Mouse (Mus musculus) thymus, adult 18-20 months (tissue): ENCODE data around the gene Rnf144a.

Source experiments
- DNase-seq, 2 experiments: peaks; one replicate each; pipeline ENCODE4 v3.0.0; 2022; ENCODE audit warnings: mixed read lengths in 2 of 2

Rnf144a gene

GRCm38 (mm10) chr12:26408707-26409106, 6.3 kb downstream of the Rnf144a start:
- DNase-seq: no peak

GRCm38 (mm10) chr12:26404781-26405702, 10.0 kb downstream of the Rnf144a start:
- no peak for DNase-seq

- no peak for DNase-seq
Observed at GRCm38 (mm10) chr12:26403372-26404125, 11.5 kb downstream of the Rnf144a start.

GRCm38 (mm10) chr12:26401696-26402470, 13.2 kb downstream of the Rnf144a start:
- no peak for DNase-seq

GRCm38 (mm10) chr12:26401254-26401653, 13.8 kb downstream of the Rnf144a start:
- DNase-seq: no peak

GRCm38 (mm10) chr12:26400762-26401161, 14.3 kb downstream of the Rnf144a start:
- no peak for DNase-seq

GRCm38 (mm10) chr12:26399391-26399790, 15.7 kb downstream of the Rnf144a start:
- no peak for DNase-seq

- no peak for DNase-seq
Observed at GRCm38 (mm10) chr12:26398597-26398996, 16.5 kb downstream of the Rnf144a start.

GRCm38 (mm10) chr12:26394485-26395470, 20.3 kb downstream of the Rnf144a start:
- no peak for DNase-seq

- no peak for DNase-seq
Observed at GRCm38 (mm10) chr12:26393291-26393690, 21.8 kb downstream of the Rnf144a start.

- DNase-seq: no peak
Observed at GRCm38 (mm10) chr12:26391162-26391561, 23.9 kb downstream of the Rnf144a start.

- DNase-seq: no peak
Observed at GRCm38 (mm10) chr12:26387523-26387922, 27.5 kb downstream of the Rnf144a start.

- no peak for DNase-seq
Observed at GRCm38 (mm10) chr12:26386947-26387346, 28.1 kb downstream of the Rnf144a start.

GRCm38 (mm10) chr12:26386189-26386588, 28.9 kb downstream of the Rnf144a start:
- DNase-seq: no peak

GRCm38 (mm10) chr12:26385735-26386134, 29.3 kb downstream of the Rnf144a start:
- DNase-seq: no peak

- no peak for DNase-seq
Observed at GRCm38 (mm10) chr12:26381730-26382129, 33.3 kb downstream of the Rnf144a start.

GRCm38 (mm10) chr12:26379797-26380196, 35.3 kb downstream of the Rnf144a start:
- no peak for DNase-seq

GRCm38 (mm10) chr12:26377691-26378090, 37.4 kb downstream of the Rnf144a start:
- DNase-seq: no peak

GRCm38 (mm10) chr12:26376541-26377323, 38.3 kb downstream of the Rnf144a start:
- DNase-seq: no peak

GRCm38 (mm10) chr12:26373721-26374120, 41.3 kb downstream of the Rnf144a start:
- no peak for DNase-seq

GRCm38 (mm10) chr12:26370004-26370403, 45.0 kb downstream of the Rnf144a start:
- DNase-seq: no peak
